Mouse (Mus musculus): ENCODE measurements around the gene Spin2c.

Gene Spin2c

GRCm38 (mm10) chrX:153831951-153832561, at the start of gene Spin2c:
Gene Spin2c, plus strand, starts transcription at chrX:153832225.
- peak; percentile 26 for DNase-seq (ENCODE audit: low spot score)

- DNase-seq (ENCODE audit: low spot score), result no peak
These were observed 581 bp downstream of the Spin2c start for GRCm38 (mm10) chrX:153832606-153833005.
